Mouse (Mus musculus) intestine, postnatal 0 days (tissue): ENCODE results near the gene Tgfbr3. TPM values are rescaled to one million over a fixed set of nuclear protein-coding genes. Genes with fewer than 3 reads are reported as not detected.
A peak's percentile ranks its signal among the peaks of the same experiment; 100 is the strongest.

Source experiments
- ATAC-seq: fragments of 200-750 bp; cut with Nextera tagmentation; 2 replicates; pipeline ENCODE4 v1.8.0; 2017; ENCODE audit warnings: mild to moderate bottlenecking, moderate TSS enrichment, moderate library complexity
- H3K27ac ChIP-seq: fragments of 300-500 bp; sonication (generic); 2 replicates; pipeline ENCODE4 v1.5.1; 2014; ENCODE audit warnings: mild to moderate bottlenecking, low read depth, low read length, moderate library complexity
- H3K27me3 ChIP-seq: fragments of 300-500 bp; sonication (generic); replicated peaks from 2 replicates; pipeline ENCODE4 v1.6.1; 2014; ENCODE audit warnings: low read length, mixed read lengths; ENCODE audit not compliant: control insufficient read depth, insufficient read depth
- H3K36me3 ChIP-seq: fragments of 300-500 bp; sonication (generic); 2 replicates; pipeline ENCODE4 v1.6.1; 2014; ENCODE audit warnings: mild to moderate bottlenecking, moderate library complexity; ENCODE audit not compliant: control insufficient read depth, insufficient read depth
- H3K4me1 ChIP-seq: fragments of 300-500 bp; sonication (generic); replicated peaks from 2 replicates; pipeline ENCODE4 v1.6.1; 2014; ENCODE audit warnings: antibody characterized with exemption, low read length, mixed read lengths; ENCODE audit not compliant: control insufficient read depth, insufficient read depth
- H3K4me2 ChIP-seq: fragments of 300-500 bp; sonication (generic); replicated peaks from 2 replicates; pipeline ENCODE4 v1.6.1; 2014; ENCODE audit warnings: low read depth, mild to moderate bottlenecking, moderate library complexity
- H3K4me3 ChIP-seq: fragments of 300-500 bp; sonication (generic); 2 replicates; pipeline ENCODE4 v1.5.1; 2014; ENCODE audit warnings: low read depth, low read length
- H3K9ac ChIP-seq: fragments of 300-500 bp; sonication (generic); 2 replicates; pipeline ENCODE4 v1.6.1; 2014; ENCODE audit warnings: mild to moderate bottlenecking, low read depth, low read length
- H3K9me3 ChIP-seq: fragments of 300-500 bp; sonication (generic); 2 replicates; pipeline ENCODE4 v1.6.1; 2016; ENCODE audit warnings: mixed run types; ENCODE audit not compliant: control insufficient read depth
- CTCF ChIP-seq: sonication (generic); IDR thresholded peaks from 2 replicates; pipeline ENCODE4 v1.5.1; 2016; ENCODE audit warnings: low read depth, mild to moderate bottlenecking, control low read depth, antibody characterized with exemption, moderate library complexity
- WGBS: fragments of 180-500 bp; shearing (Covaris S2); extraction: QIAGEN DNeasy Blood & Tissue Kit; methylation state at CpG from one replicate; pipeline ENCODE4 v1.1.7; 2014; 5-methylcytosine and 5-hydroxymethylcytosine counted together
- polyA plus RNA-seq: library from polyadenylated mRNA; unstranded; fragments of >200 nt; fragmentation: Nextera tagmentation; extraction: Ambion mirVana; gene quantifications from 2 replicates; pipeline ENCODE4 v1.2.1, GENCODE M21; 2015

Tgfbr3 gene
- polyA plus RNA-seq, 1 experiment from 2014 or later = 7.5 TPM

DNA sequence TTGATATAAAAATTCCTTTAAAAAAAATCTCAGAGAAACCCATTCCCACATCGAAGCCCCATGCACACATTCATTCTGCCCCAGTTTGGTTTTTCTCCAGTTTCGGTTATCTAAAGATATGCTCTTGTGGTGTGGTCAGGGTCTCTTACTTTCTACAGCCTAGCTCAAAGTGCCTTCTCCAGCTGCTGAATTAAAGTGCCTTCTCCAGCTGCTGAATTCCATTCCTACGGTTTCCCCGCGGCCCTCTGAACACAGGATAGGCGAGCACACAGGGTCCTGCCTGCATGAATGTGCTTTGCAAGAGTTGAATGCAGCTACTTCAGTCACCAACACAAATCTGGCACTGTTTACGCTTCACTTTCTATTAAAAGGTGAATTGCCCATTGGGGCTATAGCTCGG is 557 bp upstream of the Tgfbr3 start:
- H3K27me3 ChIP-seq = peaks cover 3% of the 10 kb centered on the region; the same call in 1 of the 2 replicates
- WGBS = 55% methylated on average over 8 of the region's 8 CpGs
- peak overlapping the region; percentile 98 for H3K4me2 ChIP-seq
- TF ChIP-seq CTCF = no peak
- H3K9me3 ChIP-seq = no peaks in the 10 kb centered on the region
- no peak for ATAC-seq
- no peaks in the 10 kb centered on the region for H3K4me1 ChIP-seq
- H3K36me3 ChIP-seq = no peaks in the 10 kb centered on the region
- H3K4me3 ChIP-seq = no peak overlapping the region; the same call in 1 of the 2 replicates
- H3K27ac ChIP-seq = no peak overlapping the region
- no peak overlapping the region for H3K9ac ChIP-seq

DNA sequence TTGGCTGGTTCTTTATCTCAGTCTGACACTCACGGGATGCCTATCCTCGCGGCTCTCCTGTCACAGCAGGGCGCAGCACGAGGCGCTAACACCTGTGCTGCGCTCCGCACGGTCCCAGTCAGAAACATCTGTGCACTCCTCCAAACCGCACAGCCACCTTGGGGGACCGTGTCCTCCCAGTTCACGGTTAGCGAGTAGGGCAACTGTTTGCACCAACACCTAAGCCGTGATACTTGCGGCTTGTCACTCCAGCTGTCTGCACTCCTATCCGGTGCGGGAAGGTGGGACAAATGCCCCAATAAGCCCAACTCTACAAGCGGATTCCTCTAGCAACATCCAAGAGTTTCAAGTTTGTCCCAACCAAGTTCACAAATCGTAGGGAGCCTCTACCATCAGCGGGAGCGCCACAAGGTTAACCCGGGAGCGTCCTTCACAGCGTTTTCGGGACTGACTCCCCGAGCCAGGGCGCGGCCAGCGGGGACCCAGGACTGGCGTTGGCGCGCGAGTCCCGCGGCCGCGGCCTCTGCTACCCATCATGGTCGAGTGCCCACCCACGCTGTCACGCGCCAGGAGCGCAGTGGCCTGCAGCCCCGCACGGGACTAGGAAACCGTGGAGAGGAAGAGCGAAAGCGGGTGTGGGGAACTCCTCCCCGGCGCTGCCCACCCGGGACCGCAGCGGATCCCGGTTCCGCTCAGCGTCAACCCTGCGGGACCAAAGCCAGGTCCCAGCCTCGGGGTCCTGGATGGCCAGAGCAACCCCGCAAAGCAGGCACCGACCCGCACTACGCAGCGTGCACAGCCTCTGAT is 799 bp downstream of the Tgfbr3 start:
- Histone ChIP-seq H3K27ac (peak overlapping the region; percentile 67), H3K4me1 (no peaks in the 10 kb centered on the region), H3K4me2 (peak overlapping the region; percentile 98), H3K9ac (peak overlapping the region; percentile 55), H3K27me3 (peaks cover 3% of the 10 kb centered on the region; the same call in 1 of the 2 replicates), H3K9me3 (no peaks in the 10 kb centered on the region), H3K4me3 (peak overlapping the region; percentile 68), H3K36me3 (no peaks in the 10 kb centered on the region)
- peak; percentile 25; the same call in 1 of the 2 replicates for ATAC-seq
- no peak for TF ChIP-seq CTCF
- WGBS = 2% methylated on average over 62 of the region's 62 CpGs

DNA sequence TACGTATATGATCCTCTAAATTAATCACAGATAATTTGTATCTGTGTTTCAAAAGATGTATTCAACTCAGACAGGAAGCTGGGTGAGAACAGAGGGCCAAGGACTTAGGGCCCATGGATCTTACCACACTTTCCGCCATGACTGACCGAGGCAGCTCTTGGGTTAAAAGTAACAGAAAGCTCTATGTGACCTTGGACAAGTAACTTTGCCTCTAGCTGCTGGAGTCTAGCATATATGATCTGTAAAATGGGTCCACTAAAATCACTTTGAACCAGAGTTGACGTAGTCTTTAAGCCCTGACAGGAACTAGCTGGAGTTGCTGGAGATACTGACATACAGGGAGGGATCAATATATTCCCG is 1.5 kb downstream of the Tgfbr3 start:
- H3K27ac ChIP-seq = no peak overlapping the region
- peaks cover 3% of the 10 kb centered on the region; the same call in 1 of the 2 replicates for H3K27me3 ChIP-seq
- H3K9ac ChIP-seq = no peak overlapping the region
- WGBS = 48% methylated on average over 5 of the region's 5 CpGs
- H3K36me3 ChIP-seq = no peaks in the 10 kb centered on the region
- ATAC-seq = no peak
- H3K4me3 ChIP-seq = peak overlapping the region; percentile 68
- no peaks in the 10 kb centered on the region for H3K4me1 ChIP-seq
- no peaks in the 10 kb centered on the region for H3K9me3 ChIP-seq
- no peak for TF ChIP-seq CTCF
- peak overlapping the region; percentile 98 for H3K4me2 ChIP-seq

GRCm38 (mm10) chr5:107287254-107287907 is 2.0 kb downstream of the Tgfbr3 start:
- H3K9ac ChIP-seq = no peak overlapping the region
- no peak for ATAC-seq
- TF ChIP-seq CTCF = peak; percentile 84
- H3K4me1 ChIP-seq = no peaks in the 10 kb centered on the region
- WGBS = 21% methylated on average over 6 of the region's 6 CpGs
- peaks cover 3% of the 10 kb centered on the region; the same call in 1 of the 2 replicates for H3K27me3 ChIP-seq
- peak overlapping the region; percentile 68 for H3K4me3 ChIP-seq
- H3K36me3 ChIP-seq = no peaks in the 10 kb centered on the region
- H3K27ac ChIP-seq = no peak overlapping the region
- no peaks in the 10 kb centered on the region for H3K9me3 ChIP-seq
- peak overlapping the region; percentile 98 for H3K4me2 ChIP-seq

DNA sequence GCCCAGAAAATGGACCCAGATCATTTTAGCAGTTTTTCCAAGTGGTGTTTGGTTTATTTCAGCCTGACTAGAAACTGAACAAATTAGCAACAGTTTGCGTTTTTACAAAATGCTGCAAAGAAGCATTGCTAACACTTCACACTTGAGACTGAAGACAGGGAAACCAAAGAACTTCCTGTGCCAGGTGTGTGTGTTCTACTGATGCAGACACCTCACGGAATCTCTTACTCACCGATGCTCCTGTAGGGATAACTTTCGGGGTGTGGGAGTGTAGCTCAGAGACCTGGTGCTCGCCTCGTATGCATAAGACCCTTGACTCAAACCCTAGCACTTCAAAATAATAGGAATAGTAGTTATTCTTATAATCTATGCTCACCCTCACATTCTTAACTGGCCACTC is 3.9 kb downstream of the Tgfbr3 start:
- no peak overlapping the region for H3K4me2 ChIP-seq
- 74% methylated on average over 6 of the region's 6 CpGs for WGBS
- peaks cover 3% of the 10 kb centered on the region; the same call in 1 of the 2 replicates for H3K27me3 ChIP-seq
- no peak overlapping the region for H3K4me3 ChIP-seq
- no peaks in the 10 kb centered on the region for H3K36me3 ChIP-seq
- H3K27ac ChIP-seq = no peak overlapping the region
- TF ChIP-seq CTCF = no peak
- H3K9ac ChIP-seq = no peak overlapping the region
- no peaks in the 10 kb centered on the region for H3K9me3 ChIP-seq
- ATAC-seq = no peak
- no peaks in the 10 kb centered on the region for H3K4me1 ChIP-seq

DNA sequence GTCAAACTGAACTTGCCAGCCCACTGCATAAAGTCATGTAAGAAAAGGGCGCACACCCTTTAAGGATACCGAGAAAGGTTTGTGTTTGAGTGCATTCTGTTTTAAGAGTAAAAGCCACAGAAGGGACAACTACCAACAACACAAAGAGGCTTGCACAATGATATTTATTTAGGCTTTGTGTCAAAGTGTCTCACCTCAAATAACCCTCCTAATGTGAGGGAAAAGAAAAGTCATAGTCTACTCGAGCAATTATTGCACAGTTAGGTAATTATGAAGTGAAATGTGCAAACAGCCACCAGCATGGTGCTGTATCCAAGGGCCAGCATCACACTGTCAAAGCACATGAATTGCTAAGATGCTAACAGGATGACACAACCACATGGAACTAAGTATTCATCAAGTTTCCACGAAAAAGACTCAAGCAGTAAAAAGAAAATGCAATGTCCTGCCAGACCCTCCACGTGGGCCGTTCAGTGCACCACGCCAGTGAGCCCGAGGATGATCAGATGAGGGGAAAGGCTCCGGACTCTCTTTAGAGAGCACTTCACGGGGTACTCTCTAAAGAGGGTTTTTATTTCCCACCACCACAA is 5.4 kb downstream of the Tgfbr3 start:
- no peak for ATAC-seq
- H3K27me3 ChIP-seq = no peaks in the 10 kb centered on the region
- no peak overlapping the region for H3K4me2 ChIP-seq
- H3K9me3 ChIP-seq = no peaks in the 10 kb centered on the region
- no peaks in the 10 kb centered on the region for H3K36me3 ChIP-seq
- H3K27ac ChIP-seq = no peak overlapping the region
- H3K4me3 ChIP-seq = no peak overlapping the region
- no peak overlapping the region for H3K9ac ChIP-seq
- no peak for TF ChIP-seq CTCF
- WGBS = 63% methylated on average over 10 of the region's 10 CpGs
- no peaks in the 10 kb centered on the region for H3K4me1 ChIP-seq
